Mouse (Mus musculus) telencephalon, adult 2 months (tissue): ENCODE data around the gene Smtn.

ENCODE experiments used
- DNase-seq: peaks from one replicate; pipeline ENCODE4 v3.0.0-alpha.2; 2011; ENCODE audit warnings: low read depth, low spot score

Gene Smtn

GRCm38 (mm10) chr11:3527766-3528165 is 12.6 kb downstream of the Smtn start:
- DNase-seq, result no peak

GRCm38 (mm10) chr11:3526979-3527738 is 13.3 kb downstream of the Smtn start:
- DNase-seq, result no peak

DNA sequence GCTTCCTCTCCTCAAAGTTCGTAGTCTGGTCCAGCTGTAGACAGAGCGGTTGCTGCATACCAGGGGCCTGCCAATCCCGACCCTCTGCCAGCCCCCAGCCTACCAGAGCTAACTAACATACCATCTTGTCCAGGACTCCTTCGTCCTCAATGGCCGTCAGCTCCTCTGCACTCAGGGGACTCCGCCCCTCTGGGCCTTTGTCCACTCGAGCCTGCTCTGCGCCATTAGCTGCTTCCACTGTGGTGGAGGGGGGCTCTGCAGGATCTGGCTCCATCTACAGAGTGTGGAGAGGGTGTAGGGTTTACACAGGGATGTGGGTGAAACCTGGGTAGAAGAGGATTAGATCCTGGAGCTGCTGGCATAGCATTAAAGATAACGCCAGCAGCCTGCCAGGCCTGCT is 14.2 kb downstream of the Smtn start:
- DNase-seq, result no peak

DNA sequence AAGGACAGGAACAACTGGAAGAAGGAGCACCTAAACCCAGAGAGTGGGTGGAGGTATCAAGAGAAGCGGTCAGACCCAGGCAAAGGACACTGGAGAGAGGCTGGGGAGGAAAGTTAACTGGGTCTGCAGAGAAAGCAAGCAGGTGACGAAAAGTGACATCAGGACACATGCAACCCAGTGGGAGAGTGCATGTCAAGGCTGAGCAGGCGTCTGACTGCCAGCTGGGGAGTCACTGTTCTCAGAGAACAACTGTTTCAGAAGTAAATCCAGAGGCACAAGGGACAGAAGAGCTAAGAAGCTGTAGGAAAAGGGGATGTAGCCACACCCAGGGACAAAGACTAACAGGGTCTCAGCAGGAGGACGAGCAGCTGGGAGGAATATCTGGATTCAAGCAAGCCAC is 14.9 kb downstream of the Smtn start:
- no peak for DNase-seq

DNA sequence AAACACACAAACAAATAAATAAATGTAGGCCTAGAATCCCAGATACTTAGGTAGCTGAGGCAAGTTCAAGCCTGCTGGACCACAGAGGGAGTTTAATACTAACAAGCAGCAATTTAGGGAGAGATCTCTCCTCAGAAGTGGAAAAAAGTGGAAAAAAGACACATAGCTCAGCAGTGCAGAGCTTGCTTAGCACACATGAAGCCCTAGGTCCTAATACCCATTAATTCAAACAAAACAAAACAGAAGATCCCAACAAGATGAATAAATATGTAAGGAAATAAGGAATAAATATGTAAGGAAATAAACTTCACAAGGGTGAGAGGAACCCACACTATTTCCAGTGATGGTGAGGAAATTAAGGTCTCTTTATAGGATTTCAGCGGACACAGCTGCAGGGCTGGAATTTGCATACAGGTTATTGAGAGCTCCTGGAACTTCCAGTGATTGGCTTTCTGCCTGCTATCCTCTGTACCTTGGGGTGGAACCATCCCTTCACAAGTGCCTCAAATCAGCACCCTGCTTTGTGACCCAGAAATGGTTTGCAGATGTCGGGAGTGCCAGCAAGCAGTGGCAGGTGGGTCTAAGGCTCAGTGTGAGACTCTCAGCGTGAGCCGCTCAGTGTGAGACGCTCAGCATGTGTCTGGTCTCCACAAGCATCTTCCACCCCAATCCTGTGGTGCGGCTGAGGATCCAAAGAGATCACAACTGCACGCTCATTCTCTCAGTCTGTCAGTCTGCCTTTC is 16.4 kb downstream of the Smtn start:
- no peak for DNase-seq

GRCm38 (mm10) chr11:3522285-3523000 is 18.0 kb downstream of the Smtn start:
- DNase-seq, result no peak

DNA sequence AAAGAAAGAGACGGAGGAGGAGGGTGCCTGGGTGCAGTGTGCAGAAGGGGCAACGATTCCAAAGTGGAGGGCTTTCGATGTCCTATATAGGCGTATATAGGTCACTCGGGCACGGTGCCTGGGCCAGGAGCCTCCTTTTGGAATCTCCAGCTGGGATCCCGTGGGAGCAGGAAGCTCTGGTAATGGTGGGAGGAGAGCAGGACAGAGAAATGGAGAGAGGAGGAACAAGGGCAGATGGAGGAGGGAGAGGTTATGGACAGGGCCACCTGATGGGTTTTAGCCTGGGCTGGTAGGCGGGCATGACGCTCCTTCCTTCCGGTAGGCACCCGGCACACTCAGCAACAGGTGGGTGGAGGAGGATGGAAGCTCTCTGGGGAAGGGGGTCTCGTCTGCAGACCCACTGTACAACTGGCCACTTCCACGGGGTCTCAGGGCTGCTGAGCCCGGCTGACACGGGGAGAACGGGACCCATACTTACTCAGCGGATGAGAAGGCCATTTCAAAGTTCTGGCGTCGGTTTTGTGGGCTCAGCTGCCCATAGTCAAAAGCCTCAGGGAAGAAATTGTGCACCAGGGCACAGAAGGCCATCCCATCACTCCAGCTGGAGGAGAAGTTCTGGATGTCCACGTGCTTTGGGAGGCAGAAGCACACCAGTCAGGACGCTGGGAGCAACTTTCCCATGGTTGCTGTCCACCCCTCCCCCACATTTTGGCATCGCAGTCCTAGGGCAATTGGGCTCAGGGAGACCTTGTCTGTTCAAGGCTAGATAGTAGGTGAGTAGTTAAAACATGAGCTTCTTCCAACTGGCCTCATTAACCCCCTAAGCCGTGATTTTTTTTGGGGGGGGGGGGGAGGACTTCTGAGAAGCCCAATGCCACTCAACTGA is 18.8 kb downstream of the Smtn start:
- DNase-seq, result no peak

- no peak for DNase-seq
These were observed 19.5 kb downstream of the Smtn start for GRCm38 (mm10) chr11:3520919-3521318.

- no peak for DNase-seq
These were observed 20.5 kb downstream of the Smtn start for GRCm38 (mm10) chr11:3519756-3520398.

GRCm38 (mm10) chr11:3519051-3519726 is 21.2 kb downstream of the Smtn start:
- DNase-seq, result no peak

- no peak for DNase-seq
These were observed 22.3 kb downstream of the Smtn start for GRCm38 (mm10) chr11:3517846-3518732.

DNA sequence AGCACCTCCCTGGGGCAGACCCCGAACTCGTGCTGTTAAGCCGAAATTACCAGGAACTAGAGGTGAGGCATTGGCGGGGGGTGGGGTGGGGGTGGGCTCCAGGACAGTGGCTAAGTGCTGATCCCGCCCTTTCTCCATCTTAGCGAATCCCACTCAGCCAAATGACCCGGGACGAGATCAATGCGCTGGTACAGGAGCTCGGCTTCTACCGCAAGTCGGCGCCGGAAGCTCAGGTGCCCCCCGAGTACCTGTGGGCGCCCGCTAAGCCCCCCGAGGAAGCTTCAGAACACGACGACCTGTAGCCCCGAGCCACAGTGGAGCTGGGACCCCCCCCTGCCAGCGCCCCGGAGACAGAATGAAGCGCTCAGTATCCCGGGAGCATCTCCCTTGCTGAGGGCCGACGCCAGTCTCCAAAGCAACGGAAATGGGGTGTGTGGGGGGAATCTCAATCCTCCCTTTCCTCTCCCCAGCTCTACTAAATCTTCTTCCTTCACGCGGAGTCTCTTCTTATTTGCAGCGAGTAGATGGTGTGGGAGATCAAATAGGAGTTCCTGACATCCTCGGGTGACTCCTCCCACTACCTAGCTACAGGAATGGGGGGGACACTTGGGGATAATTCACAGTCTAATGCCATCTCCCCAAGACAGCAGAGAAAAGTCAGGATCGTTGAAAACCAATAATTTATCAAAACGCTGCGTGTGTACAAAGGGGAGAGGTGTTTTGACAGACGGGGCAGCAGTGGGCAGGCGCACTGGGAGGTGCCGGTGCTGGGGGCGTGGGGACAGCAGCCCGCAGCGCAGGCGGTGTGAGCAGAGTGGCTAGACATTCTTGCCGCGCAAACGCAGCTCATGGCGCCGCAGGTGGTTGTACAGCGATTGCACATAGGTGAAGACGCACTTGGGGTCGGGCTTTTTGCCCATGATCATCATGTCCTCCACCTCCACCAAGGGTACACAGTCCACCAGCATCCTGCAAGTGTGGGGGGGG is 23.3 kb downstream of the Smtn start:
- DNase-seq, result no peak

DNA sequence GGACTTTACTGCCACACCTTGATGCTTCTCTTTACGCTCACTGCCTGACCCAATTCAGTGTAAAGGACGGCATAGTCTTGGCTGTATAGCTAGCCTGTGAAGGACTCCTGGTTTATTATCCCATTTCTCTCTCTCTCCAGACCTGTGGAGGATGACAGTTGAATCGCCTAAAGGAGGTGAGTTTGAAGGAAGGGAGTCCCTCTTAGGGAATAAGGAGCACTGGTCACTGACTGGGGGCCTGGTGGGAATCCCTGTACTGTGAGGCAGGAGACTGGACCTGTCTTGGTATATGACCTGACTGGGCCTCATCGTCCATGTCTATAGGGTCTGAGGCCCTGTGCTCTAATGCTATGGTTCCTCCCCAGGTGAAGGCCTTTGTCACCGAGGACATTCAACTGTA is 24.3 kb downstream of the Smtn start:
- DNase-seq, result no peak

DNA sequence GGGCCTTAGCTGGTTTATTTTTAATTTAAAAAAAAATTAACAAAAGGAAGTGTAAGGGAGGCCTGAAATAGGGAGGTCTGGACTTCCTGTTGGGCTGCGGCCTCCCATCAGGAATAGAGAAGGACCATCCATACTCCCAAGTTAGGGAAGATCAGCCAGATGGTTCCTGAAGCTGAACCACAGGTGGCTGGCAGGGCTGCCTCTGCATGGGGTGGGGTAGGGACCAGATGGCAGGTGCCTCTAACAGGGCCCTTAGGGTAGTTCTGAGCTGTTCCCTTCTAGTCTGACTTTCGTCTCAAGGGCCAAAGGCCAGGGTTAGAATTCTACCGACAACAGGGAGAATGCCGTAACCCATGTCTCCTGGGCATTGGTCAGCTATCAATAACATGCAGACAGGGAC is 24.8 kb downstream of the Smtn start:
- no peak for DNase-seq

DNA sequence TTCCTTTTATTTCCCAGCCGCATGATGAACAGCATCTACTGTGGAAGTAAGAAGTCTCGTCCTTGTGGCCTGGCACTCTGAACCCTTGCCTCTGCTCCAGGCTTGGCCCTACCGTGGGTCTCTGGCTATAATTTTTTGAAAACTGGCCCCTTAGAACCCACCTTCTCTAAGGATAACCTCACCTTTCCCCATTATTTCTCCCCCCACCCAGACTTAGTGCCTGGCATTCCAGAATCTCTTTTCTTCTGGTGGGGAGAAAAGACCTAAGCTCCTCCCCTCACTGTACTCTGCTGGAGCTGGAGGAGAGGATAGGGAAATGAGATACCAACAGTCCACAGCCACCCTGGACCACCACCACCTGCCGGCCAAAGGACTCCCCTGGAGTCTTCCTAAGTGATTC is 25.2 kb downstream of the Smtn start:
- DNase-seq, result no peak

- DNase-seq, result peak; percentile 90
These were observed 25.8 kb downstream of the Smtn start, which contains the start of gene Selenom for GRCm38 (mm10) chr11:3514529-3515054. Gene Selenom, plus strand, starts transcription at chr11:3514684.

DNA sequence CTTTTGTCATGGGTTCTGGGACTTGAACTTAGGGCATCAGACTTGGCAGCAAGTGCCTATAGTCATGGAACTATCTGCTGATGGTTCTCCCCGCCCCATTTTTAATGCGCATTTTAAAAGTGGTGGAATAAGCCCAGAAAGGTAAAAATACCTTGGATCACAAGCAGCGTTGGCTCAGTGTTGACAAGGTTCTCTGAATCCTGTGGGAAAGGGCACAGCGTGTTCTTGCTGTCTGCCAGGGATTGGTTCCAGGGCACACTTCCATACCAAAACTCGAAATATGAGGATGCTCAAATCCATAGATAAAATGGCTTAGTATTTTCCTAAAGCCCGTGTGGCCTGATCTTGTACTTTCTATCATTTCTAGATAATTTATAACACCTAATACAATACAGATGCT is 27.1 kb downstream of the Smtn start:
- no peak for DNase-seq

- no peak for DNase-seq
These were observed 30.1 kb downstream of the Smtn start for GRCm38 (mm10) chr11:3510321-3510720.
